Mouse (Mus musculus) megakaryocyte progenitor cell, adult 5-6 weeks (primary cell): ENCODE measurements at regions not wholly inside any gene's neighbourhood (a gene's known extent, or its start where the extent isn't known, plus 50 kb on each side); places are given as distances from the start of the nearest gene placed in this dataset.

ENCODE experiments used
- ATAC-seq: replicated peaks from 2 replicates; pipeline ENCODE4 v1.8.0; 2016; ENCODE audit warnings: mild to moderate bottlenecking, moderate TSS enrichment, inconsistent platforms; ENCODE audit not compliant: poor library complexity

DNA sequence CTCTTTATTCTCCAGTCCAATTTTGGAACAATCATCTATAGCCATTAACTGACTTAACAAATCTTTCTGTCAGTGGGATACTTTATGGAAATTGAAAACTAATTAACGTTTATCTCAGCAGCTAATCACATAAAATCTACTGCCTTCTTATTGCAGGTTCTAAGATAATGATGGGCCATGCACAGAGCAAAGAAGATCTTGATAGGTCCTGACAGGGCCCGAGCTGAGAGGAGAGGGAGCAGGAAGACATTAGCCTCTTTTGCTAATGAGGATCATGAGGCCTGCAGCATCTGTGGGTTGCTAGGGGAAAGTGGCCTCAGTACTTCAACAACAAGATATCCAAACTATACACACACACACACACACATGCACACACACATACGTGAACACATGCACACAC, 318.4 kb downstream of the Lmx1a start:
- no peak for ATAC-seq

GRCm38 (mm10) chr1:168008216-168008615, 319.2 kb downstream of the Lmx1a start:
- ATAC-seq: no peak

DNA sequence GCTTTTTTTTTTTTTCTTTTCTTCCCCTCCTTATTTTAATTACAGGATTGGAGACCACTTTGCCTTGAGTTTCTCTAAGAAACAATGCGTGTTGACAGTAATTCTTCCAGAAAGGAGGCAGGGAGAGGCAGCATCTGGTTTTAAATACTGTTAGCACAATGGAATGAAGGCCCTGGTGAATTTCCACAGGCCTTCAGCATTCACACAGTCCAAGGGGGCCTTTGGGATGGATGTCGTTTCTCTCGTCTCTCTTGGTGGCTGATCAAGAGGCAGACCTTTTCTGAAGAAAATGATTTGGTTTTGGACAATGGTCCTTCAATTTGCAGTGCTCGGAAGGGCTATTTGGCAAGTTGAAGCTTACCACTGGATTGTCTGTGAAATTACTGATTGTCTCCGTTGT, 321.4 kb downstream of the Lmx1a start:
- ATAC-seq: no peak

DNA sequence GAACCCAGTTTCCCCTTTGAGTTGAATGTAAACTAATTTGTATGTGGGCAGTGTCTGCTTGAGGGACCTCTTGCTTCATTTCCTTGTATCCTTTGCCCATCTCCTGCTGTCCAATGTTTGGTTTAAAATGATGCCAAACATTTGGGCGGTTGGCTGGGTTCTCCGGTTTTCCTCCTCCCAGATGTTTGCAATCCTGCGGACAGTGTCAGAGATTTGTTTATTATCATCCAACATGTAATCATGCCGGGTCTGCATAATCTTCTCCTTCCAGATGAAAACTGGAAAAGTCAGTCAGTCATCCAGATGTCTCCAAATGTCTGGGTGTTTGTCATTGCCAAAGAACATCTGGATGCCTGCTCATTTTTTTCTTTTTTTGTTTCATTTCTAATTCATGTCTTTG, 323.0 kb downstream of the Lmx1a start:
- ATAC-seq: no peak

DNA sequence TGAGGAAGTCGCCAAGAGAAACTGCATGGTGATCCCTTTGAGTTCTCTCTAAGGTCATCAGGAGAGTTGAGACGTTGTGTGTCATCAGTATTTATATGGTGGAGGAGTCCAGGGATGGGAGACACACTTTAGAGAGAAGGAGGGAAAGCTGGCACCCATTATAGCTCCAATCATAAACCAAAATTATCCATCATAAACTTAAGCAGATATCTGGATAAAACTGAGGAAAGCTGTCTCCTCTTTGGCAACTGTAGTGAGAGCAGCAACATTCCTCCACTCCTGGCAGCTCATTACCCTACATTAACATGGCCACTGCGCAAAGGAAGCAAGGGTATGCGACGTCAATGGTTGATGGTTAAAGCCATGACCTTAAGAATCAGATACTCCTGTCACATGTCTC, 323.6 kb downstream of the Lmx1a start:
- no peak for ATAC-seq

DNA sequence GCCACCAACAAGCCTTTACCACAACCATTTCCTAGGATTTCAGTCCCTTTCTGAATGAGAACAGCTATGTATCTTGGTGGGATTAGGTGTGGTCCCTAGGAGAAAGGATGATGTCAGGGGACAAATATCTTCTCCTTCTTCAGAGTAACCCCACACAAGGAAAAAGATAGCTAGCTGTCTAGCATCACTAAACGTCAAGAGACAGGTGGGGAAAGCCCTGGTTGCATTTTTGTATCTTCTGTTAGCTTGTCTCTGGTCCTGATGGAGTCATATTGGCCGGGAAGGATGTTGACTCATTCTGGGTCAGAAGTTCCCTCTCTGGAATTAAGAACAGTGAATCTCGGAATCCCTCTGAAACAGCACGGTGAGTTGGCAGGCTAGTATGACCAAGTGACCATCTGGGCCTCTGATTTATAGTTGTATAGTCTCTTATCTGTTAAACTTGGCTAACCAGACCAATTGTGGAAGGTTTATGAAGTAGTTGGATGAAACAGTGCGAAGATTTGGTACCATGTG, 327.4 kb downstream of the Lmx1a start:
- no peak for ATAC-seq

- no peak for ATAC-seq
Measured at GRCm38 (mm10) chr1:168026481-168026880, 337.4 kb downstream of the Lmx1a start.

DNA sequence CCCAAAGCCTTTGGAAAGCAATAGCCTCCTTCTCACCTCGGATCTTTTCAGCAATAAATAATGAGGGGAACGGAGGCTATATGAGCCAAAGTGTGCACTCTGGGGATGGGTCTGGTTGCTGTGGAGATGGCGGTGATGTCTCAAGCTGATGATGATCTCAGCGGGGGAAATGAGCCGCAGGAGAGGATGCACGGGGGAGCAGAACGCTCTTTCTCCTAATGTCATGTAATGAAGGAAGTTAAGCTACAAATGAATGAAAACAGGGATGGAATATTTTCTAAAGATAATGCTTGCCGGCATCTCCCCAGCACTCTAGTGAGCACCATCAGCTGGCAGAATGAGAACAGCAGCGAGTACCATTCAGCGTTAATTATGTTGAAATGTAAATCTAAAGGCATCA, 355.7 kb downstream of the Lmx1a start:
- ATAC-seq: no peak

- ATAC-seq: no peak
Measured at GRCm38 (mm10) chr1:168046347-168046746, 357.3 kb downstream of the Lmx1a start.

DNA sequence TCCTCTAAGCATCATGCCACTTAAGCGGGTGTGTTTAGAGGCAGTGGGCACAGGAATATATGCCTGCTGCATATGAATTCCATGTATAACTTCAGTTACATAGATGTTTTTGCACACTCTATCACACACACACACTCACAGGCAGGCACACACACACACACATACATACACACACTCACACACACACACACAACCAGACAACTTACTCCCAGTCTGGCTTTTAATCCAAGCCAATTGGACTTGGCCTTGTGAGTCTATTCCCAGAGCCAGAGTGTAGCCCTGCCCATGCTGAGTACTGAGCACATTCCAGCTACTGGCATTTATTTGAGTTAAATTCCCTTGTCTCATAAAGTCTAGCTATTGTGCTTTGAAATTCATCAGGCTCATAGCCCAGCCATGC, 357.7 kb downstream of the Lmx1a start:
- no peak for ATAC-seq

- no peak for ATAC-seq
Measured at GRCm38 (mm10) chr1:168049965-168050364, 360.9 kb downstream of the Lmx1a start.

- ATAC-seq: no peak
Measured at GRCm38 (mm10) chr1:168056479-168056878, 367.4 kb downstream of the Lmx1a start.

DNA sequence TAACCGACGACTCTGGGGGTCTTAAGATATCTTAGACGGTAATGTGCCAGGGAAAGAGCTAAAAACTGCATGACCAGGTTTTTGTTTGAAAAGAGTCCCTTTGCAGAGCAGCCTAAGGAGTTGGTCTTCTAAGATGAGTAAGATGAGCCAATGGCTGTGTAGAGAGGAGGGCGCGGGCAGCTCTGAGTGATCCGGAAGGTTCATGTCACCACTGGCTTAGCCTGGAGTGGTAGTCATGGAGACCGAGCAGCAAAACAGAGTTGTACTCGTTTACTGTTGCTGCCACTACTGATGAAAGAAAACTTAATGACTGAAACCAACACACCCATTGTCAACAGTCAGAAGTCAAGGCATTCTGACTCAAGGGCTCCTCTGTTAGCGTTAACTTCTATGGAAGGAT, 368.4 kb downstream of the Lmx1a start:
- ATAC-seq: no peak

- ATAC-seq: no peak
Measured at GRCm38 (mm10) chr1:168058769-168059168, 369.7 kb downstream of the Lmx1a start.

DNA sequence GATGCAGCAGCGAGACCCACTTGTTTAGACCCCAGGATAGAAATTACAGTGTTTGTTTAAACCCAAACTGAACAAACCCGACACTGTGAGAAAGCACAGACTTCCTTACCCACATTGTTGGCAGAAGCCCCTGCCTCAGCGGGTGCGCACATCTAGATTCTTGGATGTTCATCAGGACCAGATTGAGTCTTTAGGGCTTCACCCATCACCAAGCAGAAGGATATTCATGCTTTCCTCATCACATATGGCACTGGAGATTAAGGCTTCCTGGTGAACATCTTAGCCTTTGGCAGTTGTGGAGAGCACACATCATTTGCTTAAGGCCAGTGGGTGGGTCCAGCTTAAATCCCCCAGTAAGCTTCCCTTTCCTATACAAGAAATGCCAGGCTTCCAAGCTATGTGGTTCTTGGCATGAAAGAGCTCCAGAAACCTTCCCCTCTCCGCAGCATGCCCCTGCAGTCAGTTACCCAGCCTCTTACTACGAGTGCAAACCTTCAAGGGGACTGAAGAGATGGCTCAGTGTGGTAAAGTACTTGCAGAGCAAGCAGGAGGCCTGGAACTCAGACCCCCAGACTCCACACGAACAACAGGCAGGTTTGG, 367.9 kb downstream of the Pbx1 start:
- no peak for ATAC-seq

- no peak for ATAC-seq
Measured at GRCm38 (mm10) chr1:168065598-168066041, 366.4 kb downstream of the Pbx1 start.

- ATAC-seq: no peak
Measured at GRCm38 (mm10) chr1:168066810-168067209, 365.3 kb downstream of the Pbx1 start.

GRCm38 (mm10) chr1:168068003-168068919, 363.8 kb downstream of the Pbx1 start:
- no peak for ATAC-seq

DNA sequence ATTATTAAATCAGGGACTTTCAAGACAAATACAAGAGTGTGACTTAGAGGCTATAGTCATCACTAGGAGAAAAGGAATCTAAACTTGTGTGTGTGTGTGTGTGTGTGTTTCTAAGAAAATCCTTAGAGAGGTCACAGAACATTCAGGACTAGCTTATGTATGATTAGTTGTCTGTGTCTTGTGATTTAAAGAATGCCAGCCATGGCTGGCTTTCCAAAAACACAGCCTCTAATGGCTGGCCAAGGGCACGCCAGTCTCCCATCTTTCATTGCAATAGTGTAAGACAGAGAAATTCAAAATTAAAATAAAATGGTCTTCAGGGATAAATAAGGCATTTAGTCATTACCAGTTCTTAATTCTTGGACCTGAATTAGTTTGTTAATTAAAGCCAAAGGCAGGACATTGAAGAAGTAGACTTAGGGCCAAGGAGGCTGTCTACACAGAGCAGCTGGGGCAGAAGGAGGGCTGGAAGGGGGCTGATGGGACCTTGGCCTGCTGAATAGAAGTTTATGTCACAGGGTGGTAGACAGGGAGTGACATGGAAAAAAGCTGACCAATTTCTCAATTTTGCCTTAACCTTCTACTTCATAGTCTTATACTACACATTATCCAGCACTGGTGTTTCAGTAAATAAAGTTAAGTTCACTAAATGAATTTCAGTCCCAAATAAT, 363.0 kb downstream of the Pbx1 start:
- ATAC-seq: no peak
